Mouse (Mus musculus) hindbrain, embryonic 14.5 days (tissue): ENCODE measurements around the gene Itgb2. TPM values are rescaled to one million over a fixed set of nuclear protein-coding genes. Genes with fewer than 3 reads are reported as not detected.

Source experiments
- ATAC-seq: fragments of 200-750 bp; cut with Nextera tagmentation; 2 replicates; pipeline ENCODE4 v1.8.0; 2017; ENCODE audit warnings: moderate number of reproducible peaks, mild to moderate bottlenecking, moderate TSS enrichment, moderate library complexity; ENCODE audit not compliant: low FRiP score
- DNase-seq: peaks from one replicate; pipeline ENCODE4 v3.0.0-alpha.2; 2015; ENCODE audit warnings: low spot score
- H3K27ac ChIP-seq: fragments of 300-500 bp; sonication (generic); 2 replicates; pipeline ENCODE4 v1.5.1; 2014; ENCODE audit warnings: mild to moderate bottlenecking, moderate library complexity
- H3K27me3 ChIP-seq: fragments of 300-500 bp; sonication (generic); 2 replicates; pipeline ENCODE4 v1.6.1; 2014; ENCODE audit warnings: mild to moderate bottlenecking, low read length, mixed read lengths; ENCODE audit not compliant: control insufficient read depth, insufficient read depth
- H3K36me3 ChIP-seq: fragments of 300-500 bp; sonication (generic); replicated peaks from 2 replicates; pipeline ENCODE4 v1.6.1; 2014; ENCODE audit not compliant: control insufficient read depth, insufficient read depth
- H3K4me1 ChIP-seq: fragments of 300-500 bp; sonication (generic); replicated peaks from 2 replicates; pipeline ENCODE4 v1.6.1; 2014; ENCODE audit warnings: antibody characterized with exemption, low read length, mixed read lengths; ENCODE audit not compliant: control insufficient read depth, insufficient read depth
- H3K4me2 ChIP-seq: fragments of 300-500 bp; sonication (generic); replicated peaks from 2 replicates; pipeline ENCODE4 v1.6.1; 2014; ENCODE audit warnings: mild to moderate bottlenecking, moderate library complexity
- H3K4me3 ChIP-seq: fragments of 300-500 bp; sonication (generic); replicated peaks from 2 replicates; pipeline ENCODE4 v1.5.1; 2014; ENCODE audit warnings: mild to moderate bottlenecking, low read length
- H3K9ac ChIP-seq: fragments of 300-500 bp; sonication (generic); 2 replicates; pipeline ENCODE4 v1.6.1; 2014
- H3K9me3 ChIP-seq: fragments of 300-500 bp; sonication (generic); 2 replicates; pipeline ENCODE4 v1.6.1; 2016; ENCODE audit warnings: low read length; ENCODE audit not compliant: control insufficient read depth
- WGBS: fragments of 180-500 bp; shearing (Covaris S2); extraction: QIAGEN DNeasy Blood & Tissue Kit; methylation state at CpG from one replicate; pipeline ENCODE4 v1.1.7; 2014; 5-methylcytosine and 5-hydroxymethylcytosine counted together
- polyA plus RNA-seq: library from polyadenylated mRNA; unstranded; fragments of >200 nt; fragmentation: Nextera tagmentation; extraction: Ambion mirVana; gene quantifications from 2 replicates; pipeline ENCODE4 v1.2.1, GENCODE M21; 2014

Gene Itgb2
- polyA plus RNA-seq, 1 experiment from 2014 or later: 0.99 TPM

DNA sequence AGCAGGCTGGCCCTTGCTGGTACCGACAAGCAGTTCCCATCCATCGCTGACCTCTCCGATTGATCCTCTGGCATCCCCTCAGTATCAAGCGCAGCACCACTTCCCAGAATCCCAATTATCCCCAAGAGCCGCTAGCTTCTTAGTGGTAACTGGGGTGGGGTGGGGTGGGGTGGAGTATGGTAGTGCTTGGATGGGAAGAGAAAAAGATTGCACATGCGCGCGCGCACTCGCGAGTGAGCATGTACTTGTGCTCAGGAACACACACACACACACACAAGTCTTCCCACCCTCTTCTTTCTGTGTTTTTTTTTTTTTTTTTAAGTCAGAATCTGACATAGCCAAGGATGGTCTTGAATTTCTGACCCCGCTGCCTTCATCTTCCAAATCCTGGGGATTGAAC is 7.3 kb upstream of the Itgb2 start:
- H3K4me1 ChIP-seq: no peaks in the 10 kb centered on the region
- 59% methylated on average over 12 of the region's 12 CpGs for WGBS
- no peaks in the 10 kb centered on the region for H3K36me3 ChIP-seq
- peak overlapping the region; percentile 51 for H3K4me2 ChIP-seq
- ATAC-seq (no peak), DNase-seq (no peak)
- H3K4me3 ChIP-seq: peak overlapping the region; percentile 20
- no peak overlapping the region for H3K27ac ChIP-seq
- peak overlapping the region; percentile 47; the same call in 1 of the 2 replicates for H3K9ac ChIP-seq
- H3K27me3 ChIP-seq: no peaks in the 10 kb centered on the region
- H3K9me3 ChIP-seq: no peaks in the 10 kb centered on the region

DNA sequence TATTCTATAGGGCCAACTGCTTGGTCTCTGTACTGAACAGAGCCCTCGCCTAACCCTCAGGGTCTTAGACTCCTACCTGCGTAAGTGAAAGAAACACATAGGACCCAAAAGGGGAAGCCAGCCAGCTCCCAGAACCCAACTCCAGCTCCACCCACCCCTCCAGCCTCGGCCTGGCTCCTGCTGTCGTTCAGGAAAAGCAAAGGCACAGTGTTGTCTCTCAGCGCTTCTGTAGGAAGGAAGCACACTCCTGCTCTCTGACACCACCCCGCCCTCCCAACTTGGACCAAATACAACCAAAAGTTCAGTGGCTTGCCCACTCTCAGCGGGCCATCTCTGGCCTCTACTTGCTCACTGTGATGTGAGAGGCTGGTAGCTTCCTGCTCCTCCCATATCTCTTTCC is 6.7 kb upstream of the Itgb2 start:
- DNase-seq (no peak), ATAC-seq (no peak)
- Histone ChIP-seq H3K36me3 (no peaks in the 10 kb centered on the region), H3K27ac (no peak overlapping the region), H3K4me1 (no peaks in the 10 kb centered on the region), H3K9me3 (no peaks in the 10 kb centered on the region), H3K4me2 (no peak overlapping the region), H3K27me3 (no peaks in the 10 kb centered on the region), H3K9ac (no peak overlapping the region), H3K4me3 (no peak overlapping the region)
- 78% methylated on average over 7 of the region's 7 CpGs for whole genome bisulfite sequencing

DNA sequence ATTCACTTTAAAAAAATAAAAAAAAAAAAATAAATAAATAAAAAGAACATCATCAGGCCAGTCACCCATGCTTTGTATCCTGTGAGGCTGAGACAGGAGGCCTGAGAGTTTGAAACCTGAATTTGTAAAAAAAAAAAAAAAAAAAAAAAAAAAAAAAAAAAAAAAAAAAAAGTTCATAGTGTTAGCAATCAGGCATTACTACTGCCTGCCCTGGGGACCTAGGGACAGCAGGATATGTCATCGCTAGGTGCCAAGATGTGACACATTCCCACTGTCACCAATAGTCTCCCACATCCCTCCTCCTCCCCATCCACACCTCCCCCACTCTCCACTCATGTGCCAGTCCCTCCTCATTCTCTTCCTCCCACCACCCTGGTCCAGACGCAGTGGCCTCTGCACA is 3.6 kb upstream of the Itgb2 start:
- no peak for ATAC-seq
- no peaks in the 10 kb centered on the region for H3K27me3 ChIP-seq
- no peak overlapping the region for H3K4me2 ChIP-seq
- WGBS: 80% methylated on average over 2 of the region's 2 CpGs
- H3K27ac ChIP-seq: no peak overlapping the region
- no peak overlapping the region for H3K4me3 ChIP-seq
- no peaks in the 10 kb centered on the region for H3K9me3 ChIP-seq
- no peaks in the 10 kb centered on the region for H3K4me1 ChIP-seq
- no peak overlapping the region for H3K9ac ChIP-seq
- H3K36me3 ChIP-seq: no peaks in the 10 kb centered on the region
- DNase-seq: no peak

DNA sequence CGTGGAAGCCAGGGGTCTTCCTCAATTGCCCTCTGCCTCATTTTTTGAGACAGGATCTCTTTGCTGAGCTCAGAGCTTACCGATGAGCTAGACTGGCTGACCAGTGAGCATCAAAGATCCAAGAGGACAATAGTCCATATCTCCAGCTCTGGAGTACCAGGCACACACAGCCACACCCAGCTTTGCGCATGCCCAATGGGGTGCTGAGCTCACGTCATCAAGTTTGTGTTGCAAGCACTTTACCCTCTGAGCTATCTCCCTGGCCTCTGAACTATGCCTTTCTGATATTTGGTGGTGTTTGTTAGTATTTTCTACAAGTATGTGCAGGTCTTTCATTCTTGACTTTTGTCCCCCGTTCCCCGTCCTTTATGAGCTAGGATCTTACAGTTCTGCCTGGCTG is 1.4 kb upstream of the Itgb2 start:
- Histone ChIP-seq H3K27me3 (no peaks in the 10 kb centered on the region), H3K4me1 (no peaks in the 10 kb centered on the region), H3K9ac (no peak overlapping the region), H3K4me3 (no peak overlapping the region), H3K27ac (no peak overlapping the region), H3K9me3 (no peaks in the 10 kb centered on the region), H3K36me3 (no peaks in the 10 kb centered on the region), H3K4me2 (no peak overlapping the region)
- DNase-seq (no peak), ATAC-seq (no peak)
- 88% methylated on average over 6 of the region's 6 CpGs for WGBS

DNA sequence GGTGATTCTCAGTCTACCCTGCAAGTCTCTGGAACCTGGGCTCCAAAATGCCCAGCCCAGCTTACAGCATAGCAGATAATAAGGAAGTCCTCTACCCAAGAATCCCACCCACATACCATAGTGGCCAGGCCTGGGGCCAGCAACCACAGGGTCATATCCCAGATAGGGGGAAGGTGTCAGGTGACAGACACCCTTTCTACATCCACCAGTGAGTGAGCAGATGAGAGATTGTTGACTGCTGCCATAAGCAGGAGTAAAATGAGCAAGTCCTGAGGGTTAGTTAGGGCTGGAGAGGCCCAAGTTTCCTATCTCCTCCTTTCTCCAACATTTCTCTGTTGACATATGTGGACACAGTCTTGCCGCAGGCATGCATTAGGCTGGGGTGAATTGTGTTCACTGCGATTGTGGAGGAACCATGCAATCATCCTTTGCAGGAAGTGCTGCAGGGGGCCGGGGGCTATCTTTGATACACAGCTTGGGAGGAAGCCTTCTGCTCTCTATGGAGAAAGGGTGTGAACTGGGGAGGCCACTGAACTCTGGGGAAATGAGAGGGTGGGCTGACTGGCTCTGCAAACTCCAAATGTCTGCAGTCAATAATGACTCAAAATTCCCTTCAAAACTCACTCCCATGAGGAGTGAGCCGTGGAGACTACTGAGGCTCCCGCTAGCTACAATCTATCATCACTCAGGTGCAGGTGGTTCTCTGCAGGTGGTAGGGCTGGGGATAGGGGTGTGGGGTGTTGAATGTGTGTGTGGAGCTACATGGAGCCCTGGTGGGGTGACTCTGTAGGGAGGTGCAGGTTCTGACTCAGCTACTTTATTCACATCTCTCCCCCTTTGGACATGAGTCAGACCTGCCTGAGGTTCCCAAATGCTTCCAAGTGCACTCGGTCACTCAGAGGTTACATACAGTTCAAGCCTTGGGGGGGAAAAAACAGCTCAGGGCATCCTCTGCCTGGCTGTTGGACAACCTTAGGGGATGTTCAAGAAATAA is 1.3 kb downstream of the Itgb2 start:
- WGBS: 81% methylated on average over 6 of the region's 6 CpGs
- Histone ChIP-seq H3K9me3 (no peaks in the 10 kb centered on the region), H3K4me3 (no peak overlapping the region), H3K4me1 (no peaks in the 10 kb centered on the region), H3K9ac (no peak overlapping the region), H3K4me2 (no peak overlapping the region), H3K27ac (no peak overlapping the region), H3K27me3 (no peaks in the 10 kb centered on the region), H3K36me3 (no peaks in the 10 kb centered on the region)
- DNase-seq: no peak
- ATAC-seq: no peak

DNA sequence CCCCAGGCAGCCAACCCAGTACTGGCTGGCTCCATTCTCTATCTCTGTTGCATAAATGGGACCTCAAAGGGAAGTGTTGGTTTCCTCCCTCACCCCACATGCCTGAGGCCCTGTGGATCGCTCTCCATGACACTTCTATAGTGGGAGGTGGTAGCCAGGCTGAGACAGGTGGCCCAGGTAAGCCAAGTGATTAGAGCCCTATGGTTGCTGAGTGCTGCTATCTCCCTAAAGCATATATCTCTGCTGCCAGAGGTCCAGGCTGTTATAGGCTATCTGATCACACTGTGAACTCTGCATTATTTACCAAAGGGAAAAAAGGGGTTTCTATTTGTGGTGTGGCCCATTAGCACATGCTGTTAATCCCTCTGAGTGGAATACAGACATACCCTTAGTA is 2.0 kb downstream of the Itgb2 start:
- Histone ChIP-seq H3K27me3 (no peaks in the 10 kb centered on the region), H3K9me3 (no peaks in the 10 kb centered on the region), H3K4me1 (no peaks in the 10 kb centered on the region), H3K9ac (no peak overlapping the region), H3K36me3 (no peaks in the 10 kb centered on the region), H3K4me2 (no peak overlapping the region), H3K4me3 (no peak overlapping the region), H3K27ac (no peak overlapping the region)
- DNase-seq (no peak), ATAC-seq (no peak)
- 88% methylated on average over 1 of the region's 1 CpGs for WGBS

DNA sequence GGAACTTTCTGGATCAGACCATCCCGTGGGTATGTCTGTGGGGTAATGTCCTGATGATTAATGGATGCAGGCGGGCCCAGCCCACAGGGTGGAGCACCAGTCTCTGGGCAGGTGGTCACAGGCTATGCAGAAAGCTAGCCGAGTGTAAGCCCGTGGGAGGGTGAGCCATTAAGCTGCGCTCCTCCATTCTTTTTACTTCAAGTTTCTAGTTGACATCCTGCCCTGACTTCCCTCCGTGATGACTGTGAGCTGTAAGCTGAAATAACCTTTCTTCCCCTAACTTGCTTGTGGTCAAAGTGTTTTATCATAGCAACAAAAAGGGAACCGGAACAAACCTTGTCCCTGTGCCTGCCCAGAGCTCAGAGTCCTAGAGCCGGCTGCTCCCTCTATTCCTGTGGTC is 6.7 kb downstream of the Itgb2 start:
- H3K4me3 ChIP-seq: no peak overlapping the region
- ATAC-seq (no peak), DNase-seq (no peak)
- H3K27me3 ChIP-seq: no peaks in the 10 kb centered on the region
- 61% methylated on average over 8 of the region's 8 CpGs for WGBS
- no peak overlapping the region for H3K27ac ChIP-seq
- H3K36me3 ChIP-seq: no peaks in the 10 kb centered on the region
- H3K9ac ChIP-seq: no peak overlapping the region
- no peaks in the 10 kb centered on the region for H3K9me3 ChIP-seq
- no peak overlapping the region for H3K4me2 ChIP-seq
- H3K4me1 ChIP-seq: no peaks in the 10 kb centered on the region

DNA sequence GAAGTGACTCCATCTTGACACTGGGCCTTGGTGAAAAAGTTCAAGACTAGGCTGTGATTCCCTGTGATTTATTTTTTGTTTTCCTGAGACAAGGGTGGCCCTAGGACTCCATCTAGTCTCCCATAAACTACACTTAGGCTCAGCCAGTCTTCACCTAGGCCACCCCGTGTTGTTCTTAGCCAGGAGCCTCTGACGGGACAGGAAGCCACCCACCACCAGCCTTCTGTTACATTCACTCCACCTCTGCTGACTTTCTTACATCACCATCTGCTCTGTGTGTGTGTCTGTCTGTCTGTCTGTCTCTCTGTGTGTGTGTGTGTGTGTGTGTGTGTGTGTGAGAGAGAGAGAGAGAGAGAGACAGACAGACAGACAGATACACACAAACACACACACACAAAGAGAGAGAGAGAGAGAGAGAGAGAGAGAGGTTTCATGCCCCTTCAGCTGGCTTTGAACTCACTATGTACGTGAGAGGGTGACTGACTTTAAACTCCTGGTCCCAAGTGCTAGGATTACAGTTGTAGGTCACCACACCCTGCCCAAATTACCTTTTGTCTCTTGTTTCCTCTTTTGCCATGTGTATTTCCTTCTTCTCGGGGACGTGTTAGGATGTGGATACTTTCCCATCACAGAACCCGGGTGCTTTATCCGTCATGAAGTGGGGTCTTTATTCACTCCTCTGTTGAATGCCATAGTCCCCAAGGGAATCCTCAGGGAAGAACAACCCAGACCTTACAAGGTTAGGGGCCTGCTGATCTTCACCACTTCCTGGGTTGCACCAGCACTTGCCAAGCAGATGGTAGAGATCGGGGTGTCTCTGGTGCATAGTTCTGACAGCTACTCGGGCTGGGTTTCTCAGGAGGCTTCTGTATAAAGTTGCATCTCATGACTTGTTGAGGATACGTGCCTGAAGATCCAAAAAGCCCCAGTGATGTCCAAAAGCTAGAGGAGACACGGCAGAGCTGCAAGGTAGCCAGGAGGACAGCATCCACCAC is 7.5 kb downstream of the Itgb2 start:
- DNase-seq: no peak
- 85% methylated on average over 11 of the region's 11 CpGs for WGBS
- no peaks in the 10 kb centered on the region for H3K36me3 ChIP-seq
- no peak overlapping the region for H3K4me3 ChIP-seq
- H3K4me1 ChIP-seq: no peaks in the 10 kb centered on the region
- H3K9me3 ChIP-seq: no peaks in the 10 kb centered on the region
- no peak overlapping the region for H3K4me2 ChIP-seq
- no peak for ATAC-seq
- H3K9ac ChIP-seq: no peak overlapping the region
- H3K27ac ChIP-seq: no peak overlapping the region
- H3K27me3 ChIP-seq: no peaks in the 10 kb centered on the region

DNA sequence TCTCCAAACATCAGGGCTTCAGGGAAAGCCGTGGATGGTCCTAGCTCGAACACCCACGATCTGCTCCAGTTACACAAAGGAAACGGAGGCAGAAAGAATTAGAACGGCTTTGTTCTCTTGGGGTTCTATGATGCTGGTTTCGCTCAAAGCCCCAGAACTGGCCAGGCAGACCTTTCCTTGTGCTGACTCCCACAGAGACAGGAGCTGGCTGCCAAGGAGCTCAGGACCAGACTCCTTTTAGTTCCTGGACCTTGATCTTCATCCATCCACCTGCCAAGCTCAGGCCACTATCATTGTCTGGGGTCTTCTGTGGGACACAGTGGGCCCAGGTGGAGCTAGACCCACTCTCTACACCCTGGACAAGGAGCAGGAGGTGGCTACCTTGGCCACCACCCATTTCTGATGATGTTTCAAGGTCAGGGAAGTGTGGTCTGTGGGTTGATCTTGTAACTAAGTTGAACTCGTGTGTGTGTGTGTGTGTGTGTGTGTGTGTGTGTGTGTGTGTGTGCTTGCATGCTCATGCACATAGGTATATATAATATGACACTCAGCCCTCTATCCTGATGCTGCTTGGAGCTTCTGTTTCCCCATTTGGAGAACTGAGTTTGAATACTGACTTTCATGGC is 9.4 kb downstream of the Itgb2 start:
- H3K4me3 ChIP-seq: no peak overlapping the region
- 87% methylated on average over 7 of the region's 7 CpGs for WGBS
- no peak overlapping the region for H3K9ac ChIP-seq
- no peak overlapping the region for H3K27ac ChIP-seq
- H3K4me2 ChIP-seq: no peak overlapping the region
- H3K36me3 ChIP-seq: no peaks in the 10 kb centered on the region
- no peaks in the 10 kb centered on the region for H3K27me3 ChIP-seq
- DNase-seq: no peak
- H3K4me1 ChIP-seq: no peaks in the 10 kb centered on the region
- ATAC-seq: no peak
- H3K9me3 ChIP-seq: no peaks in the 10 kb centered on the region
